Mouse (Mus musculus) adrenal gland, adult 18-20 months (tissue): Measurements from ENCODE around the gene Tbc1d4. TPM values are rescaled to one million over a fixed set of nuclear protein-coding genes. Genes with fewer than 3 reads are reported as not detected.
A peak's percentile ranks its signal among the peaks of the same experiment; 100 is the strongest.

Source experiments
- DNase-seq, 2 experiments: peaks; one replicate each; pipeline ENCODE4 v3.0.0; 2021 to 2022; ENCODE audit warnings: low spot score in 2 of 2
- total RNA-seq, 2 experiments: library from RNA; stranded (reverse); gene quantifications; 1 replicate in 1 of 2; 2 replicates in 1 of 2; pipeline ENCODE4 v1.2.3; 2021

The Tbc1d4 gene
- total RNA-seq, 2 experiments from 2014 or later: 32.8 to 52.2 TPM

DNA sequence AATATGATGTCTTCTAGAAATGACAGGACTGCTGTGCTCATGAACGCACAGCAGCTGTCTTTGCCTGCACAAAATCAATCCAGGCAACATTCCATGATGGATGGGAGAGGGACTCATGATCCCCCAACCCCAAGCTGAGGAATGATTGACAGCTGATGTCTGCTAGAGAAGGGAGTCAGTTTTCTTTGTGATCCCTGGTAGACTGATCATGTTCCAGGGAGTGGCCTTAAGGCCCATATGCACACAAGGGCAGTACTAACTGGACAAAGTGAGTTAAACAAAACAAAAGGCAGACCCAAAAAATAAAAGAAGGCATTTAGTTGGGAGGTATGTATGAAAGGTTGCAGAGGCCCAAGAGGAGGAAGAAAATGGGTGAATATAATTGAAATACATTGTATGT is 71.6 kb downstream of the Tbc1d4 start:
- no peak for DNase-seq

DNA sequence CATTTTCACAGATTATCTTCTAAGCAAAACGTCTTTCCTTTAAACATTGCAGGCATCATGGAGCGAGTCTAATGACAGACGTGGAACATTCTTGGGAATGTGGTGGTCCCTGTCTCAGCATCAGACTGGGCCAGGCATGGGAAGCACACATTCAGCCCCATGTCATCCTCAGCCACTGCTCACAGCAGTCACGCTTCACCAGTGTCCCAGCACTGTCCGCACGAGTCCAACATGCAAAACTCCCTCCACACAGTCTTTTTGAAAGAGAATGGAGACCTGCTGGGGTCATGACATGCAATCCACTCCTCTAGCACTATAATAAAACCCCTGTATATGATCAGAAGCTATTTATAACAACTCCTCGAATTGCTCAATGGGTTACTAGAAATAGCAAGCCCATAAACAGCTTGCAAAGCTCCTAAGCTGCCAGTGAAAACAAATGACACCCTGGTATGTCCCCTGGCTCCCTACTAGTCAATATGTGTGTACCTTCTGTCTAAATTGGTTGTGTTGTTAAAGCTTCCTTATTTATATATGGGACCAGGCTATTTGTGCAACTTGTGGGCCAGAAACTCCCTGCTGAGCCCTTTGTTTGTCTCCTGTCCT is 76.8 kb downstream of the Tbc1d4 start:
- no peak for DNase-seq

DNA sequence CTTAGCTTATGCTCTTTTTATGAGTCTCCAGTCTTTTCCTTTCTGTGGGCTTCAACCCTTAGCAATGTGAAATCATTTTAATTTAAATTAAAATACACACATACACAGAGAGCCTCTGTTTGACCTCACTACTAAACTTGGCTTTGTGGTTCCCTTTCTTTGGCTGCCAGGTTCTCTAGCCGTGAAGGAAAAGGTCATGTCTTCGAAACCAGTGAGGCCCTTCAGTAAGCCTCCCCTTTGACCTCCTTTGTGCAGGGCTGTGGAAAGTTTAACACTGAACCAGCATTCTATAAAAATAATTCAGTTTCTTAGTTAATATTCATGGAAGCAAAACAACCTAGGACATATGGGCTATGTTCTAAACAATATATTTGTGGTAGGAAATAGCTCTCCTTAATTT is 78.5 kb downstream of the Tbc1d4 start:
- no peak for DNase-seq

DNA sequence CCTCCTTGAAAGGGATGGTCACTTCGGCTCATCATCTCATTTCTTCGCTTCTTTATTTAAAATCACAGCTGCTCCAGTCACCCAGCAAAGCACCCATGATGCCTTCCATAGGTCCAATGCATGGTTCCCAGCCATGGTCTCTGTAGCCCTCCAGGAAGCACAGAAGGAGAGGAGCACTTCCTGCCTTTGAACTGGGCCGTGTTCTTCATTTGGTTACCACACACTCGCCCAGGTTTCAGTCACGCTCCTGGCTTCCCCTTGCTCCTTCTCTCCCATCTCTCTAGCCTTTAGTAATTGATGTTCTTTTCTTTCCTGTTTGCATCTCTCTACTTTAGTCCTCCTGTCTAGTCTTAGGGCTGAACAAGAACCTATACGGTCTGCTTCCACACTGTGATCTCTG is 79.8 kb downstream of the Tbc1d4 start:
- DNase-seq: no peak

DNA sequence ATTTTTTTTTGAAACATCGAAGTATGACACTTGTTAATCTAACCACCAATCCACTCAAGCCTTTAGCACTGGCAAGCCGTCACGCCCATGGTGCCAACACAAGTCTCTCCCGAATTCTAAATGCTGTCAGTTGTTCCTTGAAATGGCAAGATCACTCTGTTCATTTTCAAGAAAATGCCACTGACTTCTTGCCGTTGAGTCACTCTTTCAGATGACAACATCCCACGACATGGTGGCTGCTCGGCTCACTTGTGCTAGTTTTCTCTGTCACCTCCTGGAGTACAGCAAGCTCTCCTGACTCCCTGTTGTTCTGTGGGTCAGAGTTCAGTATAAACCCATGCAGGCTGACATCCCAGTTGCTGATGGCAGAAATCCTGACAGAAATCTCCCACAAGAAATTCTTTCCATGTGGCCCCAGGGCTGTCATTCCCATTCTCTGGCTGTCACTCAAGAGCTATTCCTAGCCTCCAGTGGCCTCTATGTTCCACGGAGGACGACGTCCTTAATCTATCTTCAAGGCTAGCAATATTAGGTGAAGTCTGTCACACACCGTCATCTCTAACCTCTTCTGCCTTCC is 81.5 kb downstream of the Tbc1d4 start:
- DNase-seq: no peak

DNA sequence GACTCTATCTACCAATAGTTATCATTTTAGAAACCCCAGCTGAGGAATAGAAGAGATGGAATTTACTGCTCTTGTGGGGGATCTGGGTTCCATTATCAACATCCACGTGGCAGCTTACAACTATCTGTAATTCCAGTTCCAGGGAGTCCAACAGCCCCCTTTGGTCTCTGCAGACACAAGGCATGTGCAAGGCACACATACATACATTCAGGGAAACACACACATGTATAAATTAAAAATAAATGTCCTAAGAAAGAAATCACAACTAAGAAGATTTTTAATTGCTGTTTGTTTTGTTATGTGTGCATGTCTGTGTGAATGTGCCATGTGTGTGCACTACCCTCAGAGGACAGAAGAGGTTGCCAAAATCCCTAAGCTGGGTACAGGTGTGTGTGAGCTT is 82.5 kb downstream of the Tbc1d4 start:
- no peak for DNase-seq

DNA sequence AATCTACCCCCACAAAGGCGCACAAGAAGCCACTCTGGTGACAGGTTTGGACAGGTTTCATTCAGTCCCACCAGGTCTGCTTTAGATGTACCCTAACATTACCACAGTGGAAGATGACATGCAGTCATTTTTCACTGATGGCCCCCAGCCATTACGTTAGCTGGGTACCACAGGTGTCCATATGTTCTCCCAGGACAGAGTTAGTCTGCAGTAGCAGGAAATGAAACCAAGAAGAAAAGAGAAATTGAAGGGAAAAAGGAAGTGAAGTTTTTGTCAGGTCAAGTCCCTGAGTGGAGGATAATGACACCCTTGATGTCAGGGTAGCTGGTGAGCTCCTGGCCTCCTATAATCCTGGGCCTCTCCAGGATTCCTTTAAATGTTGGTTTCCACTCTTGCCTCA is 89.0 kb downstream of the Tbc1d4 start:
- DNase-seq: no peak

DNA sequence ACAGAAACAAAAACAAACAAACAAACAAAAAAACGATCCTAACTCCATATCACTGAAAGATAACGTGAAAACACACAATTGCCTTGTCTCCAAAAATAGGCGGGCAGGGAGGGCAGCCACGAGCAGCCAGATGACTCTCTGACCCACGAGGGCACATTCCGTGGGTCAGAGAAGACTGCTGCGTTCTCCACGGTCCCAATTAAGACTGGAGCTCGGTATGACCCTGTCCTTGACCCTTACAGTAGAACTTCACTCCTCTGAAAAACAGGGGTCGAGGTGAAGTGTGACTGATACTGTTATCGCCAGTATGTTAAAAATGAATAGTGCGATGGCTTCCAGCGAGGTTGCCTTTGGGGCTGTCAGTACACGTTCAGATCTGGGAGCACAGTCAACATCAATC is 90.7 kb downstream of the Tbc1d4 start:
- no peak for DNase-seq

DNA sequence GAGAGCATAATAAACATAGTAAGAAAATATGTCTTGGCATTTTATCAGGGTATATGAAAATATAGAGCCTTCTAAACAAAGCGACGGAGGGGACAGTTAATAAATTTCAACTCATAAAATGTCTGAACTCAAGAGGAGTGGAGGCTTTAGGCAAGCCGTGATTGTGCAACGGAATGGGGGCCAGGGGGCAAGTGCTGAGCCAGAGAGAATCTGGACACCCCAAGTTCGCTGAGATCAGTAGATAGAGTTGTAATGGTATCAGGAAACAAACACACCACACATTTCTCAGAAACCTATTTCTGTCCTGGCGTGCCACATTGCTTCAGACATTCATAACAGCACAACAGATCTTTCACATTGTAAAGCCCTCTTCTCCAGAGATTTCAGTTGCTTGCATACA is 91.2 kb downstream of the Tbc1d4 start:
- no peak for DNase-seq

DNA sequence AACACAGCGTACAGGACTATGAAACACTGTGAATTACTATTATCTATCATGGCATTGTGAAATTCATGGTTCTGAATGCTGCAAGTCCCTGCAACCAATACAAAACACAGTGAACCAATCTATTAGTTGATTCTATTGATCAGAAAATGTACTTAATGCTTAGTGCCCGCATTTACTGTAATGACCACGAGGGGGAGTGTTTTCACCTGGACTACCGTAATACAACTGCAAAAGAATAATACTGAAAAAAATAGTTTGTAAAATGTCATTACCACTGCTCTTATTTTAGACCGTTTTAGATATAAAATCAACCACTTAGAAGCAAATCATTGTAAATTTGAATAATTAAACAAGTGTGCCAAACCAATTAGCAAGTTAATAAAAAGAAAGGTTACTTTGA is 91.7 kb downstream of the Tbc1d4 start:
- DNase-seq: peak; percentile 39 to 43

DNA sequence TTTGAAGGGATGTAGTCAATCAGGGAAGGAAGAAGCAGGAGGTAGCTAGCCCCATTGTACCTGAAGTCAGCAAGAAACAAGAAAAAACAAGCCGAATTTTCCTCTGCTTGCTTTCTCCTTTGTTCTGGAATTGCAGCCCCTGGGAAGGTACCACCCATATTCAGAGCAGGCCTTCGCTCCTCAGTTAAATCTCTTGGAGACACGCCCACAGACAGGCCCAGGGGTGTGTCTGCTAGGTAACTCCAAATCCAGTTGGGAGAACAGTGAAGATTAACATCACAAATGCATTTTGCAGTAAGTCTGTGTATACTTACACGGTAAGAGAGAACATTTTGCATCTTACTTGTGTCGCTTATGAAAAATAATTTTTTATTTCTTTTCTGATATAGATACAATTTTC is 92.1 kb downstream of the Tbc1d4 start:
- DNase-seq: no peak

DNA sequence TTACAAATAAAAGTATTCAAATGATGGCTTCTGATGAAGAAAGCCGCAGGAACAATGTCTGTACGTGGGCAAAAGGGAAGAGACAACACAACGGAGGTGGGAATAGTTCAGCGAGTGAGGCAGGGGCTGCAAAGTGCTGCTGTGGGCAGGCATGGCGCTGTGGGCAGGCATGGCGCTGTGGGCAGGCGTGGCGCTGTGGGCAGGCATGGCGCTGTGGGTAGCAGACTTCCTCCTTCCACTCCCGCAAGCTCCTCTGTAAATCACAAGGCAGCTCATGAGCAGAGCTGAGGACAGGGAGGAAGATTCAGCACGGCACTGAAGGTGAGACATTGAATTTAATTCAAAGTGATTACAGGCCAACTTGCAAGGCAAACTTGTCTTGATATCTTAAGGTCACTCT is 93.0 kb downstream of the Tbc1d4 start:
- no peak for DNase-seq

DNA sequence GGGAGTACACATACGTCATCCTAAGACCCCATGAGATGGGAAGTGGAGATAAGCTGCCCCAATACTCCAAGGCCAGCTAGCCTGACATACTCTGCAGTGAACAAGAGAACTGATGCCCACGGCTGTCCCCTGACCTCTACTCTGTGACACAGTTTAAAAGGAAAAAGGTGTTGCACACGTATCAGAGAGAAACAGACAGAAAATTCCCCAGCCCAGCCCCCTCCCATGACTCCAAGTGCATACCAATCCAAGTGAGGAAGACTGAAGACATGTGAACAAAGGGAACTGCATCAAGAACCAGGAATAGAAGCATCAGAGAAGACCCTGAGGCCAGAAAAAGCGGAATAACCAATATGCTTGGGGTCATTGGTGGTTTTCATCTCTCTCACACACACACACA is 93.7 kb downstream of the Tbc1d4 start:
- no peak for DNase-seq

DNA sequence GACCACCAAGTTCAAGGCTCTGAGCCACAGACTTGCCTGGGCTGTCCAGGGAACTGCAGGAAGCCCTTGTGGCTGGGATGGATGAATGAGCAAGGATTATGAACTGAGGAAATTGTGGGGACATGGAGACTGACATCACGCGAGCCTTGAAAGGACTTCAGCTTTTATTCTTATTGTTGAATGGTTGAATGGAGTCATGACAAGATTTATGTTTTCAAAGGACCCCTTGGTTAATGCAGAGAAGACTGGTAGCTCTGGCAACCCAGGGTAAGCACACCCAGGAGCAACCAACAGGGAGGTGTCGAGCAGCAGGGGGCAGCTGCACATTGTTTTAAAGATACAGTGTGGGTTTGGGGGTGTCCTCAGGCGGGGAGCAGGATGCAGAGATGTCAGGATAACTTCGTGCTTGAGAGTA is 94.4 kb downstream of the Tbc1d4 start:
- DNase-seq: no peak

DNA sequence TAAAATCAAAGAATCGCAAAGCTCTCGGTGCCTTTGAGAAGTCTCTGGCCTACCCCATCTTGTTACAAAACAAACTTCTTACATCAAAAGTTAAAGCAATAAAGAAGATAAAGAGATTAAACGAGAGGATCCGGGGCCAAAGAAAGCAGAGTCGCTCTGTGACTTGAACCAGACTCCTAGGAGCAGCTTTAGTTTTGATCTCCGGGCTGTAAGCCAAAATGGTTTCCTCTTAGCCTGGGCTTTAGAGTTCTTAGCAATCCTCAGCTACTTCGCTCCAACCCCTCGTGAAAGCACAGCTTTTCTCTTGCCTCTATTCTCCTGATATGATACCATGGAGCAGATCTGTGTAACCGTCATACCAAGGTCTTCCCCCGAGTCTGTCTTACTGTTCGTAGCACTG is 95.8 kb downstream of the Tbc1d4 start:
- DNase-seq: no peak

DNA sequence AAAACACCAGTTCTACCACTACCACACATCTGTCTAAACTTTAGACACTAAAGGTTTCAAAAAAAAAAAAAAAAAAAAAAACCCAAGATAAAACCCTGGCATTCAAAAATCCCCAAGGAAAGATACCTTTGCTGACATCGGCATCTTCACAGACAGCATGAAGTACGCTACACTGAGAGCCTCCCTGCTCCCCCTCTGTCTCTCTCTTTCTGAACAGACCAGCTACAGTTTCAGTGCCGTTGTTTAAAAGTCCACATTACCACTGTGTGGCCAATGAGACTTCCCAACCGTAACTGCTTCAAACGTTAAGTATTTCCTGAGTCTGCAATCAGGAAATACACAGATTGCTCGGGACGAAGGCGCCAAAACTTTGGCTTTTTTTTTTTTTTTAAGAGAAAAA is 97.6 kb downstream of the Tbc1d4 start:
- no peak for DNase-seq

DNA sequence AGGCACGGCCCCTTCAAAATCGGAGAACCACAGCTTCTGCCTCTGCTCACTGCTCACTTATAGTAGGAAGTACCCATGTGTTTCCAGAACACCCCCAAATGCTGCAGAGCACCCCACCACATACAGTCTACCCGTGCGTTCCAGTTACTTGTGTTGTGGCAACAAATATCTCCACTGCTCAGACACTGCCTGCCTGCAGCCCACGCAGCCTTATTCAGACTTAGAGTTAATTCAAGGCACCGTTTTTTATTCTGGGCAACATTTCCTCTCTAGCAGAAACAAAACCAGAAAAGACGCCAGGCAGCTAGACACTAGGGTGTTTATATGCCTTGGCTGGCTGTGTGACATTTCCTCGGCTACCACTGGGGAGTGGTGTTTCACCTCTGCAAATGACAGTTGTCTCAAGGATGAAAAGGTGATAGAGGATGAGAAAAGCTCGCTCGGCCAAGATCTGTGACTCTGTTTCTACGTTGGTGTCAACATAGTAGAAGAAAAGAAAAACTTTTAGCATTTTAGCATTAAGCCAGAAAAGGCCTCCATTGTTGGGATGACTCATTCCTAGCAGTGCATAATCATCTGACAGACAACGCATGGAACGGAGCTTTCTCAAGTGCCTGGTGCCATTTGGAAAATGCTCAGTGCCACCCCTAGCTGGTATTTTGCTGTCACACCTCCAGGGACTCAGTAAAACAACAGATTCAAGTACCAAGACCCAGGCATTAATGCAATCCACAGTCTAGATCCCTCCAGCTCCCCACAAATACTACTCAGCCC is 98.3 kb downstream of the Tbc1d4 start:
- no peak for DNase-seq

DNA sequence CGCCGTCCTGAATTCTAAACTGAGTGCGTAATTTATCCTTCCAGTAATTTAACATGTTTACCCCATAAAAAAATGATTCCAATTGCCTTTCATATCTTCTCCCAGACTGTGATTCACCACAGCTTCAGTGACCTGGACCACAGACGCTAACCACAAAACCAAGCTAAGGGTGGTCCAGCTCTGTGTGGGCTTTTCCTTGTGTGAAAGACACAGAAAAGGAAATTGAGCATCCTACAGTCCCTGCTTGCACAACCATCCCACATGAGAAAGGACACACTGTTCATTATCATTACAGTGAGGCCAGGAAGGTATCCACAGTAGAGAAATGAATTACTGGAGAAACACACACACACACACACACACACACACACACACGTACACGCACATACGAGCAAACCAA is 99.2 kb downstream of the Tbc1d4 start:
- DNase-seq: no peak

DNA sequence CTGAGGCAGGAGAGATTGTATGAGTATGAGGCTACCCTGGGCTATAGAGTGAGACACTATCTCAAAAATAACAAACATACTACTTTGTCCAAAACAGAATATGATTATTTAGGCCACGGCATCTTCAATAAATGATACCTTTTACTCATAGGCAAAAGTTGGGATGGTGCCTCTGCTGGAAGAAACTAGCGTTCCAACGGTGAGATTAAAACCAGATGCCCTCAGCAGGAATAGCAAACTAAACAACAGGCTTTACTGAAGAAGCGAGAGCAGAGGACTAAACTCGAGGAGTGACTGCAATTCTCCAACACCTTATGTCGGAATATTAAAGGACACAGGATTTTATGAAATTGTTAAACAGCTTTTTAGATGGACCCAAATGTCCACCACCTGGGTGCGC is 101.0 kb downstream of the Tbc1d4 start:
- DNase-seq: no peak

DNA sequence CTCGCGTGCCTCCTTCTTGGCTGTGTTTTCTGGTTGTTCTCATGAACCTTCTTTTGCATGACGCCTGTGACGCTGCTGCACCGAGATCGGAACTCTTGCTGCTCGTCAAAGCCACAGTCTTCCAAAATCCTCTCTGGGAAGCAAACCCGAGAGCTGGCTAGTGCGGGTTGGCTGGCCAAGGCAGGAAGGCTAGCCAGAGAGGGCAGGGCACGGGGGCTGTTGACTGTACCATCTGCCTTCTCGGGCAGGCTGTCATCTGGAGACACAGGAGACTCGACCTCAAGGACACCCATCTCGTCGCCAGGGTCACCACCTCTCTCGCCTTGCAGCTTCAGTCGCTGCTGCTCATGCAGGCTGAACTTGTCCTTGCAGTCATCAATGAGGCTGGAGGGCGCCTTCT is 101.8 kb downstream of the Tbc1d4 start:
- DNase-seq: no peak

DNA sequence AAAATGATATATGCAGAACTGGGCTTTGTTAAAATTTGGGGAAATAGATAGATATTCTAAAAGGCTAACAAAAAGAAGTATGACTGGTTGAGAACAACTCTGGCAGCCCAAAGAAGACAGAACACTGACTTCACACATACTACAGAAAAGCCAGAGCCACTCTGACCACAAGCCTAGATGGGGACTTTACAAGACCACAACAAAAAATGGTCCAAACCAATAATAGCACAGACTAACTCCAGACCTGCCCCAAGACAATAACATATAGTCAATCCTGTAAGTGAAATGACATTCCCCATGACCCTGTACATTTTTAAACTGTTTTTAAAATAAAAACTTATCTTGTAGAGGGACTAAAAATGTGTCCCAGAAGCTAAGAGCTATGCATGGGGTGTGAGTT is 103.2 kb downstream of the Tbc1d4 start:
- DNase-seq: no peak

DNA sequence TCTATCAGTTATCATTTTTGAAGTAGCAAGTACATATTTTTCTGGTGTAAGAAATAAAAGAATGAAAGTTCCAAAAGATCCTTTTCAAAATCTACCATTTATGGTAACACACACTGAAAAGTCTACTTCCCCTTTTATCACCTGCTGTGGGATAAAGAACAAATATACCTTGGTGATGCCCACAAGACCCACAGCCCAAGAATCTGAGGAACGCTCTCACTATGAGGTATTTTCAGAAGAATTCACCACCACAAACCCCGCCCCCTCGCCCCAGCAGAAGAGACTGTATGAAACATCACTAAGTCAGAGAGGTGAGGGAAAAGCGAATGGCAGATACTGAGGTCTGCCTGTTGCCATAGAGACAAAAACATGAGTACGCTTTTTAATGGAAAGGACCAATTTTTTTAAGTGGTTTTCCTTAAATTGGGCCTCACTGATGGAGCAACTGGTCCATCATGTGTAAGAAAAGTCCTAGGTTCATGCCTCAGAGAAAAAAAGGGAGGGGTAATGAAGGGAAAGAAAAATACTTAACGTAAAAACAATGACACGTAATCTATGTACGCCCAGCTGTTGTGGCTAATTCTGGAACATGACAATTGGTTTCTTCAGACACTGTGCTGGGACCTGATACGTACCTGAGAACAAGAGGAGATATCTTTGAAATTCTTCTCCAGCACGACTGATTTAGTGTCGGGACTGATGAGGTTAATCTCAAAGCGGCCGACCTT is 104.4 kb downstream of the Tbc1d4 start:
- no peak for DNase-seq
